Mouse (Mus musculus) MEL (cell line): ENCODE measurements around the gene Myl12a. TPM values are rescaled to one million over a fixed set of nuclear protein-coding genes. Genes with fewer than 3 reads are reported as not detected.
A peak's percentile ranks its signal among the peaks of the same experiment; 100 is the strongest.

Experiments
- DNase-seq: peaks from one replicate; pipeline ENCODE4 v3.0.0; 2011; ENCODE audit warnings: low read depth, low spot score
- H3K27ac ChIP-seq: 2 replicates; pipeline ENCODE4 v1.5.1; 2012; ENCODE audit warnings: low read depth, mild to moderate bottlenecking, control low read depth, low read length, moderate library complexity; ENCODE audit not compliant: control insufficient read depth
- H3K27me3 ChIP-seq, 2 experiments: fragments of 150-350 bp in 1 of 2; sonication (generic) in 1 of 2; 2 replicates each; pipeline ENCODE4 v1.6.1; 2012; ENCODE audit warnings: low read length in 2 of 2, mild to moderate bottlenecking in 2 of 2, improper control_type of control experiment in 1 of 2, moderate library complexity in 1 of 2; ENCODE audit not compliant: insufficient read depth in 2 of 2, control insufficient read depth in 1 of 2
- H3K36me3 ChIP-seq, 2 experiments: 2 replicates each; pipeline ENCODE4 v1.6.1; 2012 to 2014; ENCODE audit warnings: low read length in 2 of 2, improper control_type of control experiment in 1 of 2, inconsistent platforms in 1 of 2, mild to moderate bottlenecking in 1 of 2; ENCODE audit not compliant: insufficient read depth in 2 of 2, control insufficient read depth in 1 of 2
- H3K4me1 ChIP-seq, 2 experiments: fragments of 150-350 bp in 1 of 2; sonication (generic) in 1 of 2; 2 replicates each; pipeline ENCODE4 v1.6.1; 2012; ENCODE audit warnings: low read length in 2 of 2, improper control_type of control experiment in 1 of 2, mild to moderate bottlenecking in 1 of 2; ENCODE audit not compliant: insufficient read depth in 2 of 2, control insufficient read depth in 1 of 2
- H3K4me3 ChIP-seq, 2 experiments: fragments of 150-350 bp in 1 of 2; sonication (generic) in 1 of 2; 2 replicates each; pipeline ENCODE4 v1.5.1; 2012; ENCODE audit warnings: low read depth in 2 of 2, low read length in 2 of 2, mild to moderate bottlenecking in 2 of 2, moderate library complexity in 2 of 2, control low read depth in 1 of 2, improper control_type of control experiment in 1 of 2; ENCODE audit not compliant: control insufficient read depth in 1 of 2, insufficient read depth in 1 of 2
- H3K79me2 ChIP-seq: 2 replicates; pipeline ENCODE4 v1.6.1; 2012; ENCODE audit warnings: mild to moderate bottlenecking, low read length, moderate library complexity; ENCODE audit not compliant: control insufficient read depth, poor library complexity, insufficient read depth
- H3K9ac ChIP-seq: 2 replicates; pipeline ENCODE4 v1.6.1; 2012; ENCODE audit warnings: low read depth, mild to moderate bottlenecking, control low read depth, low read length, moderate library complexity; ENCODE audit not compliant: control insufficient read depth, poor library complexity, severe bottlenecking
- H3K9me3 ChIP-seq: fragments of 150-350 bp; sonication (generic); replicated peaks from 2 replicates; pipeline ENCODE4 v1.6.1; 2012; ENCODE audit warnings: mild to moderate bottlenecking, low read length, improper control_type of control experiment, moderate library complexity; ENCODE audit not compliant: insufficient read depth
- CHD1 ChIP-seq: IDR thresholded peaks from 2 replicates; pipeline ENCODE4 v1.6.1; 2012; ENCODE audit warnings: low read depth, mild to moderate bottlenecking, inconsistent platforms, low read length, improper control_type of control experiment
- CHD2 ChIP-seq: IDR thresholded peaks from 2 replicates; pipeline ENCODE4 v1.6.1; 2011; ENCODE audit warnings: low read length, improper control_type of control experiment
- EP300 ChIP-seq, 2 experiments: IDR thresholded peaks; 2 replicates each; pipeline ENCODE4 v1.6.1; 2011; ENCODE audit warnings: improper control_type of control experiment in 2 of 2, low read length in 2 of 2, low read depth in 1 of 2, mild to moderate bottlenecking in 1 of 2
- ETS1 ChIP-seq: IDR thresholded peaks from 2 replicates; pipeline ENCODE4 v1.6.1; 2012; ENCODE audit warnings: low read depth, mild to moderate bottlenecking, inconsistent platforms, low read length, improper control_type of control experiment, moderate library complexity
- GABPA ChIP-seq: IDR thresholded peaks from 2 replicates; pipeline ENCODE4 v1.6.1; 2012; ENCODE audit warnings: low read depth, mild to moderate bottlenecking, inconsistent platforms, low read length, improper control_type of control experiment, moderate library complexity
- GATA1 ChIP-seq: IDR thresholded peaks from 2 replicates; pipeline ENCODE4 v1.6.1; 2011; ENCODE audit warnings: low read depth, low read length, improper control_type of control experiment
- HCFC1 ChIP-seq: IDR thresholded peaks from 2 replicates; pipeline ENCODE4 v1.6.1; 2012; ENCODE audit warnings: low read depth, mild to moderate bottlenecking, inconsistent platforms, low read length, improper control_type of control experiment, moderate library complexity
- KAT2A ChIP-seq: conservative IDR thresholded peaks from 2 replicates; pipeline ENCODE4 v1.6.1; 2012; ENCODE audit warnings: low read depth, low read length, improper control_type of control experiment, inconsistent platforms
- MAFK ChIP-seq: IDR thresholded peaks from 2 replicates; pipeline ENCODE4 v1.6.1; 2011; ENCODE audit warnings: low read depth, mild to moderate bottlenecking, low read length, improper control_type of control experiment, borderline replicate concordance
- MAX ChIP-seq: IDR thresholded peaks from 2 replicates; pipeline ENCODE4 v1.6.1; 2011; ENCODE audit warnings: low read length, improper control_type of control experiment
- MAZ ChIP-seq: IDR thresholded peaks from 2 replicates; pipeline ENCODE4 v1.6.1; 2012; ENCODE audit warnings: low read depth, mild to moderate bottlenecking, inconsistent platforms, low read length, improper control_type of control experiment
- MEF2A ChIP-seq: IDR thresholded peaks from 2 replicates; pipeline ENCODE4 v1.6.1; 2014; ENCODE audit warnings: low read depth, mild to moderate bottlenecking, inconsistent platforms, low read length, improper control_type of control experiment; ENCODE audit not compliant: poor library complexity, insufficient replicate concordance, severe bottlenecking; ENCODE audit errors: extremely low read depth
- MYB ChIP-seq: IDR thresholded peaks from 2 replicates; pipeline ENCODE4 v1.6.1; 2011; ENCODE audit warnings: mild to moderate bottlenecking, low read depth, low read length, improper control_type of control experiment
- MYC ChIP-seq: IDR thresholded peaks from 2 replicates; pipeline ENCODE4 v1.6.1; 2011; ENCODE audit warnings: low read depth, mild to moderate bottlenecking, low read length, improper control_type of control experiment, moderate library complexity
- NELFE ChIP-seq: IDR thresholded peaks from 2 replicates; pipeline ENCODE4 v1.6.1; 2011; ENCODE audit warnings: low read depth, low read length, improper control_type of control experiment
- NRF1 ChIP-seq: IDR thresholded peaks from 2 replicates; pipeline ENCODE4 v1.6.1; 2014; ENCODE audit warnings: low read depth, mild to moderate bottlenecking, inconsistent platforms, low read length, improper control_type of control experiment, moderate library complexity; ENCODE audit not compliant: poor library complexity, insufficient read depth, severe bottlenecking
- POLR2AphosphoS5 ChIP-seq: IDR thresholded peaks from 2 replicates; pipeline ENCODE4 v1.6.1; 2012; ENCODE audit warnings: low read depth, borderline replicate concordance, mild to moderate bottlenecking, inconsistent platforms, low read length, moderate library complexity, mixed read lengths
- RCOR1 ChIP-seq: IDR thresholded peaks from 2 replicates; pipeline ENCODE4 v1.6.1; 2012; ENCODE audit warnings: low read depth, mild to moderate bottlenecking, inconsistent platforms, low read length, improper control_type of control experiment
- SIN3A ChIP-seq: IDR thresholded peaks from 2 replicates; pipeline ENCODE4 v1.6.1; 2012; ENCODE audit warnings: low read length, improper control_type of control experiment, inconsistent platforms
- SMC3 ChIP-seq: IDR thresholded peaks from 2 replicates; pipeline ENCODE4 v1.6.1; 2011; ENCODE audit warnings: low read depth, low read length, improper control_type of control experiment
- TAL1 ChIP-seq: IDR thresholded peaks from 2 replicates; pipeline ENCODE4 v1.6.1; 2012; ENCODE audit warnings: mild to moderate bottlenecking, inconsistent platforms, low read length, moderate library complexity, mixed read lengths
- TCF12 ChIP-seq: IDR thresholded peaks from 2 replicates; pipeline ENCODE4 v1.6.1; 2014; ENCODE audit warnings: low read depth, mild to moderate bottlenecking, inconsistent platforms, low read length, improper control_type of control experiment, moderate library complexity
- UBTF ChIP-seq: IDR thresholded peaks from 2 replicates; pipeline ENCODE4 v1.6.1; 2012; ENCODE audit warnings: low read depth, mild to moderate bottlenecking, inconsistent platforms, low read length, improper control_type of control experiment, moderate library complexity, borderline replicate concordance; ENCODE audit not compliant: insufficient read depth
- USF1 ChIP-seq: IDR thresholded peaks from 2 replicates; pipeline ENCODE4 v1.6.1; 2014; ENCODE audit warnings: low read depth, mild to moderate bottlenecking, inconsistent platforms, low read length, improper control_type of control experiment, moderate library complexity
- USF2 ChIP-seq, 2 experiments: IDR thresholded peaks; 2 replicates each; pipeline ENCODE4 v1.6.1; 2011 to 2012; ENCODE audit warnings: improper control_type of control experiment in 2 of 2, low read length in 2 of 2, borderline replicate concordance in 1 of 2, inconsistent platforms in 1 of 2, low read depth in 1 of 2, mild to moderate bottlenecking in 1 of 2; ENCODE audit not compliant: insufficient read depth in 1 of 2
- ZMIZ1 ChIP-seq: IDR thresholded peaks from 2 replicates; pipeline ENCODE4 v1.6.1; 2012; ENCODE audit warnings: low read depth, mild to moderate bottlenecking, inconsistent platforms, low read length, improper control_type of control experiment, moderate library complexity
- ZNF384 ChIP-seq: IDR thresholded peaks from 2 replicates; pipeline ENCODE4 v1.6.1; 2012; ENCODE audit warnings: low read depth, mild to moderate bottlenecking, inconsistent platforms, low read length, improper control_type of control experiment
- polyA plus RNA-seq, 2 experiments: library from polyadenylated mRNA; stranded (reverse) in 1 of 2; unstranded in 1 of 2; fragments of >175 nt in 1 of 2; fragments of >200 nt in 1 of 2; gene quantifications; 2 replicates each; pipeline versions ENCODE4 v1.2.1 to v1.2.4; 2012; ENCODE audit warnings: low replicate concordance in 2 of 2, low read depth in 1 of 2; ENCODE audit not compliant: insufficient read length in 2 of 2, insufficient read depth in 1 of 2, missing spikeins in 1 of 2
- total RNA-seq: library from RNA; depleted of rRNA; stranded (reverse); fragments of 300-350 nt; gene quantifications from 2 replicates; pipeline ENCODE4 v1.2.3, GENCODE M21; 2012

The Myl12a gene
- total and polyA plus RNA-seq, 3 experiments, result 113 to 130 TPM; not detected in 1

- H3K27ac ChIP-seq, result no peak overlapping the region
- TF ChIP-seq HCFC1 (no peak), MEF2A (no peak), EP300 (IDR thresholded peaks at IDR 0.05; ENCODE audit: low read depth in 1 of 2, low read length in 2 of 2) (no peak), MAFK (no peak), USF2 (IDR thresholded peaks at IDR 0.05; ENCODE audit: borderline replicate concordance in 1 of 2, insufficient read depth in 1 of 2, low read depth in 1 of 2, low read length in 2 of 2) (no peak), GABPA (no peak), ETS1 (no peak), MYC (no peak), TCF12 (no peak), GATA1 (no peak), USF1 (no peak), TAL1 (no peak), NELFE (no peak), KAT2A (no peak), MAZ (no peak), POLR2AphosphoS5 (no peak), MAX (no peak), NRF1 (no peak)
- H3K4me1 ChIP-seq, result peaks cover 5 to 15% of the 10 kb centered on the region in 2 experiments
- DNase-seq, result no peak
- H3K4me3 ChIP-seq, result no peak overlapping the region
- peaks cover 0 to 8% of the 10 kb centered on the region in 2 experiments; a peak in 2 of 4 replicates for H3K36me3 ChIP-seq
- H3K9ac ChIP-seq, result no peak overlapping the region
- no peaks in the 10 kb centered on the region for H3K27me3 ChIP-seq
- no peaks in the 10 kb centered on the region for H3K9me3 ChIP-seq
- H3K79me2 ChIP-seq, result no peaks in the 10 kb centered on the region
Measured at GRCm38 (mm10) chr17:70951266-70951665, 51.4 kb downstream of the Myl12a start.

GRCm38 (mm10) chr17:70949171-70949570, 53.5 kb downstream of the Myl12a start:
- no peak for DNase-seq
- no peaks in the 10 kb centered on the region for H3K27me3 ChIP-seq
- no peaks in the 10 kb centered on the region for H3K79me2 ChIP-seq
- H3K9me3 ChIP-seq, result no peaks in the 10 kb centered on the region
- H3K4me3 ChIP-seq, result no peak overlapping the region
- H3K4me1 ChIP-seq, result peaks cover 5 to 19% of the 10 kb centered on the region in 2 experiments
- peaks cover 0 to 11% of the 10 kb centered on the region in 2 experiments; a peak in 2 of 4 replicates for H3K36me3 ChIP-seq
- TF ChIP-seq EP300 (IDR thresholded peaks at IDR 0.05; ENCODE audit: low read depth in 1 of 2, low read length in 2 of 2), result peak; percentile 53 to 64
- TF ChIP-seq GATA1, result peak; percentile 56
- TF ChIP-seq CHD2, result no peak
- peak; percentile 44; the same call in 1 of the 2 replicates for TF ChIP-seq ZNF384
- TF ChIP-seq UBTF, result no peak
- no peak for TF ChIP-seq CHD1
- TF ChIP-seq MAFK, result no peak
- 0 out of 2 replicates have a peak, but pooled peaks have one; percentile 2 for TF ChIP-seq SMC3
- no peak for TF ChIP-seq MYC
- no peak for TF ChIP-seq MAX
- no peak for TF ChIP-seq NRF1
- peak; percentile 32; the same call in 1 of the 2 replicates for TF ChIP-seq RCOR1
- TF ChIP-seq MEF2A, result no peak
- peak; percentile 61 for TF ChIP-seq MYB
- no peak for TF ChIP-seq SIN3A
- no peak for TF ChIP-seq ZMIZ1
- no peak for TF ChIP-seq MAZ
- TF ChIP-seq, all 39 proteins: peak for 6
- no peak overlapping the region for H3K27ac ChIP-seq
- no peak overlapping the region for H3K9ac ChIP-seq
